Mouse (Mus musculus) stomach, postnatal 0 days (tissue): ENCODE measurements at regions not wholly inside any gene's neighbourhood (a gene's known extent, or its start where the extent isn't known, plus 50 kb on each side); places are given as distances from the start of the nearest gene placed in this dataset.

Source experiments
- ATAC-seq: fragments of 200-750 bp; cut with Nextera tagmentation; 2 replicates; pipeline ENCODE4 v1.8.0; 2017; ENCODE audit not compliant: low FRiP score, low TSS enrichment
- DNase-seq: peaks from one replicate; pipeline ENCODE4 v3.0.0-alpha.2; 2016; ENCODE audit warnings: low spot score
- H3K27ac ChIP-seq: fragments of 300-500 bp; sonication (generic); replicated peaks from 2 replicates; pipeline ENCODE4 v1.5.1; 2014; ENCODE audit warnings: mild to moderate bottlenecking, control low read depth
- H3K27me3 ChIP-seq: fragments of 300-500 bp; sonication (generic); 2 replicates; pipeline ENCODE4 v1.6.1; 2014; ENCODE audit warnings: low read length; ENCODE audit not compliant: control insufficient read depth, insufficient read depth
- H3K36me3 ChIP-seq: fragments of 300-500 bp; sonication (generic); 2 replicates; pipeline ENCODE4 v1.6.1; 2014; ENCODE audit warnings: low read length, mixed read lengths; ENCODE audit not compliant: control insufficient read depth, insufficient read depth
- H3K4me1 ChIP-seq: fragments of 300-500 bp; sonication (generic); replicated peaks from 2 replicates; pipeline ENCODE4 v1.6.1; 2014; ENCODE audit warnings: antibody characterized with exemption; ENCODE audit not compliant: control insufficient read depth, insufficient read depth
- H3K4me2 ChIP-seq: fragments of 300-500 bp; sonication (generic); replicated peaks from 2 replicates; pipeline ENCODE4 v1.6.1; 2014; ENCODE audit warnings: low read depth, mild to moderate bottlenecking, control low read depth, moderate library complexity
- H3K4me3 ChIP-seq: fragments of 300-500 bp; sonication (generic); 2 replicates; pipeline ENCODE4 v1.5.1; 2014; ENCODE audit warnings: low read depth, low read length, control low read depth
- H3K9ac ChIP-seq: fragments of 300-500 bp; sonication (generic); 2 replicates; pipeline ENCODE4 v1.6.1; 2014; ENCODE audit warnings: mild to moderate bottlenecking, low read length, control low read depth, mixed read lengths
- H3K9me3 ChIP-seq: fragments of 300-500 bp; sonication (generic); 2 replicates; pipeline ENCODE4 v1.6.1; 2016; ENCODE audit warnings: low read length; ENCODE audit not compliant: control insufficient read depth
- CTCF ChIP-seq: IDR thresholded peaks from 2 replicates; pipeline ENCODE4 v1.5.1; 2016; ENCODE audit warnings: antibody characterized with exemption, low read depth, mild to moderate bottlenecking, moderate library complexity
- EP300 ChIP-seq: optimal IDR thresholded peaks from 2 replicates; pipeline ENCODE3; 2016; ENCODE audit warnings: antibody characterized with exemption
- WGBS: fragments of 180-500 bp; shearing (Covaris S2); extraction: QIAGEN DNeasy Blood & Tissue Kit; methylation state at CpG from one replicate; pipeline ENCODE4 v1.1.7; 2014; 5-methylcytosine and 5-hydroxymethylcytosine counted together

GRCm38 (mm10) chr8:126681948-126682651 is 88.3 kb upstream of the Irf2bp2 start:
- H3K9me3 ChIP-seq, result no peaks in the 10 kb centered on the region
- no peaks in the 10 kb centered on the region for H3K4me1 ChIP-seq
- H3K36me3 ChIP-seq, result no peaks in the 10 kb centered on the region
- ATAC-seq, result no peak
- 57% methylated on average over 6 of the region's 6 CpGs for WGBS
- H3K4me2 ChIP-seq, result no peak overlapping the region
- TF ChIP-seq CTCF (no peak), EP300 (no peak)
- no peak overlapping the region for H3K9ac ChIP-seq
- no peak for DNase-seq
- H3K4me3 ChIP-seq, result no peak overlapping the region
- H3K27me3 ChIP-seq, result no peaks in the 10 kb centered on the region
- H3K27ac ChIP-seq, result peak overlapping the region; percentile 37

DNA sequence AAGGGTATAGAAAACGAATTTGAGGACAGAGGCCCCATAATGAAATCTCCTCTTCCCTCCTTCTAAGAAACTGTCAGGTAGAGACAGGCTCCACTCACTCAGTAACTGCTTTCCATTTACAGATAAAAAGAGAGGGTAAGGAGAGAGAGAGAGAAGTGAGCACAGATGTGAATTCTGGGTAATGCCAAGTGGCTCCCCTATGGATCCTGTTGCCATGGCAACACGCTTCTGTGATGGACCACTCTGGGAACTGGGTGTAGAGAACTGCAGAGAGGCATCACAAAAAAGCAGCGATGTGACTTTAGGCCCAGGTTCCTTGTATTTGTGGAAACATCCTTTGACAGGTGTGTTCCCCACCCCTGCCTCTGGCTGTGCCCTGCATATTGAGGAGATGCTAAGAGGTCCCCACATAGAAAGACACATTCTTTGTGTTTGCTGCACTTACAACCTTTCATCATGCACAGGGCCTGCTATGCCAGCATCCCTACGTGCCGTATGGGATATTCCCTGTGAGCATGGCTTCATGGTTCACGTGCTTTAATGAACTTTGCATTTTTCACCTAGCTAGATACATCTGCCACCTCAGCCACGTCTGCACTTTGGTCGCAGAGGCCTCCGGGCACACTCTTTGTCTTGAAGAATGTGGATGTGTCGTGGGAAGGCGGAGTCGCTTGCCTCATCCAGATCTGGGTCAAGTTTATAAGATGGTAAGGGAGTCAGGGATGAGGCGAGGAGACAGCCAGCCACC is 84.4 kb upstream of the Irf2bp2 start:
- H3K9me3 ChIP-seq, result no peaks in the 10 kb centered on the region
- no peak for TF ChIP-seq CTCF
- TF ChIP-seq EP300, result no peak
- no peak overlapping the region for H3K27ac ChIP-seq
- no peak overlapping the region for H3K9ac ChIP-seq
- no peak overlapping the region for H3K4me2 ChIP-seq
- ATAC-seq (no peak; the same call in 1 of the 2 replicates), DNase-seq (no peak)
- no peaks in the 10 kb centered on the region for H3K4me1 ChIP-seq
- no peaks in the 10 kb centered on the region for H3K27me3 ChIP-seq
- H3K4me3 ChIP-seq, result no peak overlapping the region
- WGBS, result 79% methylated on average over 13 of the region's 13 CpGs
- no peaks in the 10 kb centered on the region for H3K36me3 ChIP-seq

GRCm38 (mm10) chr8:126675153-126675552 is 81.4 kb upstream of the Irf2bp2 start:
- H3K27me3 ChIP-seq, result no peaks in the 10 kb centered on the region
- no peaks in the 10 kb centered on the region for H3K4me1 ChIP-seq
- no peaks in the 10 kb centered on the region for H3K36me3 ChIP-seq
- DNase-seq, result no peak
- no peak for ATAC-seq
- TF ChIP-seq CTCF, result no peak
- no peak overlapping the region for H3K27ac ChIP-seq
- no peak overlapping the region for H3K4me2 ChIP-seq
- 82% methylated on average over 2 of the region's 2 CpGs for whole genome bisulfite sequencing
- H3K9ac ChIP-seq, result no peak overlapping the region
- H3K4me3 ChIP-seq, result no peak overlapping the region
- no peaks in the 10 kb centered on the region for H3K9me3 ChIP-seq

- TF ChIP-seq EP300 (no peak), CTCF (no peak)
- H3K27me3 ChIP-seq, result no peaks in the 10 kb centered on the region
- no peak overlapping the region for H3K4me3 ChIP-seq
- no peak overlapping the region for H3K4me2 ChIP-seq
- H3K4me1 ChIP-seq, result peaks cover 3% of the 10 kb centered on the region
- no peak overlapping the region for H3K9ac ChIP-seq
- no peak overlapping the region for H3K27ac ChIP-seq
- H3K9me3 ChIP-seq, result no peaks in the 10 kb centered on the region
- 51% methylated on average over 9 of the region's 9 CpGs for WGBS
- no peaks in the 10 kb centered on the region for H3K36me3 ChIP-seq
- DNase-seq (no peak), ATAC-seq (no peak)
Measured at GRCm38 (mm10) chr8:126673038-126673740, 79.4 kb upstream of the Irf2bp2 start.

DNA sequence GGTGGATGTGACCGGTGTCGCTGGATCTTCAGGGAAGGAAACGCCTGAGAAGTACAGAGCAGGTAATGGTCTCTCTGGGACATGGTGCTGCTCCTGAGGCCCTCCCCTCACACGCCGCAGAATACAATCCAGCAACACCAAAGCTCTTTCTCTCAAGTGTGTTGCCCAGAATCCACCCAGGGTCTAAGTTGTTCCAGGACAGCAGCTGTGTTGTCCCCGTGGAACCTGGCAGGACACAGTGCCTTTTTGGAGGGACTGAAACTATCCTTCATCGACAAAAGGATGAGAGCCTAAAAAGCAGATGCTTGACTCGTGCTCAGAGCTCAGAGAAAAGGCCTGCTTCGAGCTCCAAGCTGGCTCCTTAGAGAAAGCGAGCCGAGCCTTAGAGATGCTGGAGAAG is 77.8 kb upstream of the Irf2bp2 start:
- no peaks in the 10 kb centered on the region for H3K36me3 ChIP-seq
- no peak overlapping the region for H3K9ac ChIP-seq
- no peak overlapping the region for H3K4me2 ChIP-seq
- no peaks in the 10 kb centered on the region for H3K9me3 ChIP-seq
- no peak overlapping the region for H3K27ac ChIP-seq
- no peaks in the 10 kb centered on the region for H3K27me3 ChIP-seq
- ATAC-seq (no peak), DNase-seq (no peak)
- 86% methylated on average over 11 of the region's 11 CpGs for WGBS
- no peak overlapping the region for H3K4me3 ChIP-seq
- TF ChIP-seq CTCF, result no peak
- no peak for TF ChIP-seq EP300
- H3K4me1 ChIP-seq, result peaks cover 17% of the 10 kb centered on the region
